Mouse (Mus musculus) cerebellum, adult 11 months (tissue): ENCODE data around the gene Nrxn2.

Experiments
- DNase-seq: peaks from one replicate; pipeline ENCODE4 v3.0.0; 2022

Nrxn2 gene

GRCm38 (mm10) chr19:6522289-6522688, 103.8 kb downstream of the Nrxn2 start:
- DNase-seq = no peak

- DNase-seq = no peak
Measured at GRCm38 (mm10) chr19:6525023-6525422, 106.5 kb downstream of the Nrxn2 start.

GRCm38 (mm10) chr19:6526010-6526409, 107.5 kb downstream of the Nrxn2 start:
- DNase-seq = no peak

- DNase-seq = peak; percentile 85
Measured at GRCm38 (mm10) chr19:6527439-6527838, 108.9 kb downstream of the Nrxn2 start.

- DNase-seq = peak; percentile 91
Measured at GRCm38 (mm10) chr19:6527839-6528531, 109.5 kb downstream of the Nrxn2 start.

- no peak for DNase-seq
Measured at GRCm38 (mm10) chr19:6529265-6529985, 110.9 kb downstream of the Nrxn2 start.

GRCm38 (mm10) chr19:6530359-6530758, 111.8 kb downstream of the Nrxn2 start:
- DNase-seq = no peak

GRCm38 (mm10) chr19:6531011-6531631, 112.6 kb downstream of the Nrxn2 start:
- no peak for DNase-seq

- DNase-seq = no peak
Measured at GRCm38 (mm10) chr19:6531832-6532471, 113.4 kb downstream of the Nrxn2 start.

GRCm38 (mm10) chr19:6532656-6533055, 114.1 kb downstream of the Nrxn2 start:
- DNase-seq = no peak

- DNase-seq = peak; percentile 74
Measured at GRCm38 (mm10) chr19:6533290-6534117, 115.0 kb downstream of the Nrxn2 start.

- DNase-seq = no peak
Measured at GRCm38 (mm10) chr19:6534118-6534415, 115.5 kb downstream of the Nrxn2 start.

GRCm38 (mm10) chr19:6536201-6536600, 117.7 kb downstream of the Nrxn2 start:
- DNase-seq = no peak

- DNase-seq = no peak
Measured at GRCm38 (mm10) chr19:6536696-6537095, 118.2 kb downstream of the Nrxn2 start.

- DNase-seq = no peak
Measured at GRCm38 (mm10) chr19:6537526-6537925, 119.0 kb downstream of the Nrxn2 start.

- no peak for DNase-seq
Measured at GRCm38 (mm10) chr19:6538546-6538945, 120.0 kb downstream of the Nrxn2 start.

GRCm38 (mm10) chr19:6539592-6539991, 121.1 kb downstream of the Nrxn2 start:
- DNase-seq = no peak

GRCm38 (mm10) chr19:6540191-6540590, 121.7 kb downstream of the Nrxn2 start:
- DNase-seq = peak; percentile 19

GRCm38 (mm10) chr19:6541521-6541920, 123.0 kb downstream of the Nrxn2 start:
- DNase-seq = peak; percentile 9

- peak; percentile 9 for DNase-seq
Measured at GRCm38 (mm10) chr19:6542367-6543034, 124.0 kb downstream of the Nrxn2 start, which contains the start of gene Slc22a12. Gene Slc22a12, minus strand, starts transcription at chr19:6543032.

- peak; percentile 15 for DNase-seq
Measured at GRCm38 (mm10) chr19:6543035-6543383, 124.5 kb downstream of the Nrxn2 start.

GRCm38 (mm10) chr19:6543518-6543917, 125.0 kb downstream of the Nrxn2 start:
- DNase-seq = no peak
